Mouse (Mus musculus) C2C12 (cell line): Measurements from ENCODE around the gene Lman2l. TPM values are rescaled to one million over a fixed set of nuclear protein-coding genes. Genes with fewer than 3 reads are reported as not detected.

Experiments
- H3K27me3 ChIP-seq: one replicate; pipeline ENCODE4 v1.6.1; 2011; ENCODE audit not compliant: control insufficient read depth, insufficient read depth, insufficient read length
- H3K36me3 ChIP-seq: one replicate; pipeline ENCODE4 v1.6.1; 2011; ENCODE audit not compliant: control insufficient read depth, insufficient read depth
- H3K4me3 ChIP-seq: one replicate; pipeline ENCODE4 v1.5.1; 2011; ENCODE audit warnings: mild to moderate bottlenecking, control low read depth; ENCODE audit not compliant: poor library complexity, insufficient read depth, severe bottlenecking
- H3K79me2 ChIP-seq: one replicate; pipeline ENCODE4 v1.6.1; 2011; ENCODE audit not compliant: control insufficient read depth, insufficient read depth
- H3K79me3 ChIP-seq: one replicate; pipeline ENCODE4 v1.6.1; 2011; ENCODE audit warnings: low read depth, control low read depth
- H3ac ChIP-seq: one replicate; pipeline ENCODE3; 2011; ENCODE audit warnings: low read depth; ENCODE audit not compliant: control insufficient read depth, insufficient read length
- CEBPB ChIP-seq: IDR thresholded peaks from one replicate; pipeline ENCODE4 v1.6.1; 2011; ENCODE audit warnings: low read depth, mild to moderate bottlenecking, control low read depth, moderate library complexity
- CTCF ChIP-seq: IDR thresholded peaks from one replicate; pipeline ENCODE4 v1.5.1; 2011; ENCODE audit not compliant: control insufficient read depth, insufficient read depth, insufficient read length
- FOSL1 ChIP-seq: IDR thresholded peaks from one replicate; pipeline ENCODE4 v1.8.0; 2011; ENCODE audit warnings: mild to moderate bottlenecking, low read length; ENCODE audit not compliant: poor library complexity, insufficient read depth, severe bottlenecking
- MAX ChIP-seq: IDR thresholded peaks from one replicate; pipeline ENCODE4 v1.6.1; 2011; ENCODE audit warnings: mild to moderate bottlenecking, control low read depth
- MYOD1 ChIP-seq: IDR thresholded peaks from one replicate; pipeline ENCODE4 v1.6.1; 2011; ENCODE audit warnings: low read depth; ENCODE audit not compliant: control insufficient read depth, insufficient read length
- MYOG ChIP-seq: IDR thresholded peaks from one replicate; pipeline ENCODE4 v1.6.1; 2011; ENCODE audit not compliant: control insufficient read depth, insufficient read length; ENCODE audit errors: extremely low read depth
- USF1 ChIP-seq: IDR thresholded peaks from one replicate; pipeline ENCODE4 v1.6.1; 2011; ENCODE audit warnings: low read depth, mild to moderate bottlenecking, control low read depth, moderate library complexity
- polyA plus RNA-seq: library from polyadenylated mRNA; unstranded; fragments of >200 nt; fragmentation: generic; extraction: Trizol; gene quantifications from one replicate; pipeline ENCODE4 v1.2.1, GENCODE M21; 2012; ENCODE audit warnings: missing spikeins

The Lman2l gene
- polyA plus RNA-seq, 1 experiment = 14.3 TPM

DNA sequence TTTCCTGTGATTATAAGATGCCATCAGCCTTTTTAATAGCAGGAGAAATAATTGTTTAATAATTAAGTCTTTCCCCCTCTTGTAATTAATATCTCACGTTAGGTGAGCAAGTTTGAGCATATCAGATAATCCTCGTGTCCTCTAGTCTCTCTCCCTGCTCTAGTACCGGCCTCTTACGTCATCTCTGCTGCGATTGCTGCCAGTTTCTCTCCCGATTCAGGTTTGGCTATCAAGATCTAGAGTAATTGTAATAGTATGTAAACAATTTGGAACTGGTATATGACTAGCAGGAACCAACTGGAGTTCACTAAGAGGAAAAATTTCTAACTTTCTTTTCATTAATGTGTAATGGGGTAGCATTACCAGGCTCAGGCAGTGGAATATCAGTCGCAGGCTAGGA is 40.0 kb upstream of the Lman2l start:
- Histone ChIP-seq H3ac (no peak overlapping the region), H3K4me3 (no peak overlapping the region), H3K36me3 (no peaks in the 10 kb centered on the region), H3K27me3 (no peaks in the 10 kb centered on the region), H3K79me3 (peaks cover 1% of the 10 kb centered on the region), H3K79me2 (peaks cover 32% of the 10 kb centered on the region)
- TF ChIP-seq CTCF (no peak), MYOG (no peak), FOSL1 (no peak), USF1 (no peak), CEBPB (no peak), MYOD1 (no peak), MAX (no peak)

DNA sequence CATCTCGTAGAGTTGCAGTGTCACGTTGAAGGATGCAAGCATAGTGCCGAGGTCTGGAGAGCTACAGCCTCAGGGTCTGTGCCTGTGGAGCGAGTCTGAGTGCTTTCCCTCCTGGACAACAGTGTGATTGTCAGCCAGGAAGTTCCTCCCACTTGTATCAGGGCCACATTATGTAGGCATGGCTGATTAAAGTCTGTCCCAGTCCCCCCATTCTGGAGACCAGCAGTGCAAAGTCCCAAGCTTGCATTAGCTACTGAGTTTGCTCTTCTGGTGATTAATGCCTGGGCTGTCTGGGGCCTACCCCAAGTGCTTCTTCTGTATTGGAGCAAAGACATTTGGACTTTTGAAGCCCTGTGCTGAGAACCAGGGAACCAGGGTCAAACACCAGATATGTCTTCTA is 38.8 kb upstream of the Lman2l start:
- H3K27me3 ChIP-seq = no peaks in the 10 kb centered on the region
- peaks cover 1% of the 10 kb centered on the region for H3K79me3 ChIP-seq
- H3K4me3 ChIP-seq = no peak overlapping the region
- TF ChIP-seq MYOD1 = no peak
- TF ChIP-seq FOSL1 = no peak
- no peak for TF ChIP-seq CTCF
- TF ChIP-seq MAX = no peak
- TF ChIP-seq MYOG = no peak
- no peak for TF ChIP-seq CEBPB
- TF ChIP-seq USF1 = no peak
- H3K79me2 ChIP-seq = peaks cover 43% of the 10 kb centered on the region
- H3K36me3 ChIP-seq = no peaks in the 10 kb centered on the region
- H3ac ChIP-seq = no peak overlapping the region

DNA sequence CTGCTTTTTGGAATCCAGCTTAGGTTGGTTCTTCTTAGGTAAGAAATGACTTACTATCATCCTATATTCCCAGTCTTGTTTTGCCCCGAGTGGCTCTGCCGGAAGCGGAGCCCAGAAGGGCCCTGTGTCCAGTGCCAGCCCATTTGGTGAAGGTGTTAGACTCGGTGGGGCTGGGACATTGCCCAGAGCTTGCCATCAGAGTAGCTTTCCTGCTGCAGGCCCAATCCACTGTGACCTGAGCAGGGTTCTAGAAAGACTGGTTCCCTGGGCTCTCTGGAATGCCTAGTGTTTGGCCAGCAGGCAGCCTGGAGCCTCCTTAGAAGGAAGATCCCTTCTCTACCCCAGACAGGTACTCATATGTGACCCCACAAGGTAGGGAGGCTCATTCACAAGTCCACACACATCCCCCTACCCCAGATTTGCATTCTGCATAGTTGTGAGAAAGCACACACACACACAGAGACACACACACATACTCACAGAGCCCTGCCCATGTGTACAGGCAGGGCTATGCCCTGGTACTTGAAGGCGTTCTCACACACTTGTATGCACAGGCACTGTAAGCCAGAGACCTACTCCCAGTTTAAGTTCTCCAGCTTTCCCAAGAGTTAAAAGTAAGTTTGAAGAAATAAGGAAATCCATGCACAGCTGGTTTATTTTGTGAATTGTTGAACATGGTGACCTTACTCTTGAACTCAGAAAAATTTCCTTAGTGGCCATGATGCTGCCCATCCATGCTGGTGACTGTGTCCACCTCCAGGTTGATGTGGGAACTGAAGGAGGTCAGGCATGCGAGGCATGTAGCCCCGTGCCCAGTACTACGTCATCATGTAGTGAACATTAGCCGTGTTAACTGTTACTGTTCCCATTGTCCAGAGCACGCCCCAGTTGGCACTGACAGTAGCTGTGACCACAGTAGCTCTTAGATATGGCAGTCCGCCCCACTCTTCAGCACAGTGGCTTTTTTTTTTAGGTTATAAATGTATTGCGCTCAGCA is 35.1 kb upstream of the Lman2l start:
- Histone ChIP-seq H3K79me2 (peaks cover 68% of the 10 kb centered on the region), H3K27me3 (no peaks in the 10 kb centered on the region), H3K79me3 (peaks cover 8% of the 10 kb centered on the region), H3K36me3 (no peaks in the 10 kb centered on the region), H3ac (no peak overlapping the region), H3K4me3 (no peak overlapping the region)
- no peak for TF ChIP-seq CEBPB
- no peak for TF ChIP-seq MYOG
- no peak for TF ChIP-seq CTCF
- no peak for TF ChIP-seq USF1
- no peak for TF ChIP-seq FOSL1
- no peak for TF ChIP-seq MAX
- TF ChIP-seq MYOD1 = no peak

DNA sequence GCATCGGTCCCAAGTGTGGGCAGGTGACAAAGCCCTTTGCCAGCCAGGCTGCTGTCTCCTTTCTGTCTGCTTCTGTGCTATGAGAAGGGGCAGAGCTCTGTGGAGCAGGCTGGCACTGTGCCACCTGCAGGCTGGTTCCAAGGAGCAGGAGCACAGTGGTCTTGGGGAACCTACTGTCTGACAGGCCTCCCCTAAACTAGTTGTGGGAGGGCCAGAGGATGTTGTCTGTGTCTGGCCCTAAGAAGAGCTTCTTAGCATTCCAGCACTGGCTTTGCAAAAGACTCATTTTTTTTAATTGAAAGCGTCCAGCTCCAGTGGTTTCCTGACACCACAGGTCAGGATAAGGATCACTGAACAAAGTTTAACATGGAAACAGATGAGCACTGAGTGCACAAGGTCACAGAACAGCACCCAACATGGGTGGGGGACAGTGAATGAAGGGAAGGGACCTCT is 33.3 kb upstream of the Lman2l start:
- Histone ChIP-seq H3K79me2 (peaks cover 73% of the 10 kb centered on the region), H3K79me3 (peaks cover 20% of the 10 kb centered on the region), H3K4me3 (no peak overlapping the region), H3K36me3 (no peaks in the 10 kb centered on the region), H3K27me3 (no peaks in the 10 kb centered on the region), H3ac (no peak overlapping the region)
- TF ChIP-seq FOSL1 (no peak), MYOD1 (no peak), CEBPB (no peak), MAX (no peak), USF1 (no peak), CTCF (no peak), MYOG (no peak)

DNA sequence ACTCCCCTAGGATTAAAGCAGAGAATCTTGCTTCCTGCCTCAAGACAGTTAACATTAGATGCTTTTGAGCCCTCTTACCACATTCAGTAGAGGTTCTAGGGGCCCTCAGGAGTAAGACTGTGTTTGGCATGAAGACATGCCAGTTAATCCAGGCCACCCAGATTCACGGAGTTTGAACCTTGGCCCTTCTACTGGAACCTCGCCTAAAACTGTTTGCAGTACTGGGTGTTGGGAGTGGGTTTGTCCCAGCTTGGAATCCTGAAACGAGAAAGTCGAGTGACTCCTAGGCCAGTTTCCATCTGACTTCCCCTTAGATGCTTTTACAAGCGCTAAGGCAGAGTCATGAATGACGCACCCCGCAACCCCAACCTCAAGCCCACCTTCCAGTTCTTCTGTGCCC is 31.4 kb upstream of the Lman2l start:
- Histone ChIP-seq H3K79me3 (peaks cover 28% of the 10 kb centered on the region), H3K4me3 (no peak overlapping the region), H3K27me3 (no peaks in the 10 kb centered on the region), H3K36me3 (no peaks in the 10 kb centered on the region), H3K79me2 (peaks cover 87% of the 10 kb centered on the region), H3ac (no peak overlapping the region)
- TF ChIP-seq MYOG (no peak), MYOD1 (no peak)
